Mouse (Mus musculus): ENCODE measurements around the gene Pfkm. TPM values are rescaled to one million over a fixed set of nuclear protein-coding genes. Genes with fewer than 3 reads are reported as not detected.

The Pfkm gene
- polyA plus RNA-seq, 1 experiment: 471 TPM

GRCm38 (mm10) chr15:98131942-98132655 is 39.7 kb downstream of the Pfkm start:
- H3K4me3 ChIP-seq (replicated peaks; ENCODE audit: insufficient read depth, low read depth, low read length): no peak overlapping the region
- no peak for DNase-seq
- peak overlapping the region; percentile 13; the same call in 1 of the 2 replicates for H3K27ac ChIP-seq (ENCODE audit: insufficient read depth, low read length)
- WGBS: 81% methylated on average over 15 of the region's 15 CpGs
- H3K27me3 ChIP-seq (ENCODE audit: control insufficient read depth, insufficient read depth, low read length): no peaks in the 10 kb centered on the region
- 0 out of 2 replicates have a peak, but pooled peaks cover 4% of the 10 kb centered on the region for H3K4me1 ChIP-seq (ENCODE audit: control insufficient read depth, insufficient read depth, low read length)
- TF ChIP-seq CTCF (IDR thresholded peaks at IDR 0.05; ENCODE audit: borderline replicate concordance, insufficient read depth, low read depth, low read length): no peak
- no peak for TF ChIP-seq POLR2A (IDR thresholded peaks at IDR 0.05; ENCODE audit: borderline replicate concordance, insufficient read depth, low read length)

GRCm38 (mm10) chr15:98133471-98133870 is 41.1 kb downstream of the Pfkm start:
- Histone ChIP-seq H3K27ac (ENCODE audit: insufficient read depth, low read length) (no peak overlapping the region), H3K27me3 (ENCODE audit: control insufficient read depth, insufficient read depth, low read length) (no peaks in the 10 kb centered on the region), H3K4me3 (replicated peaks; ENCODE audit: insufficient read depth, low read depth, low read length) (no peak overlapping the region), H3K4me1 (ENCODE audit: control insufficient read depth, insufficient read depth, low read length) (0 out of 2 replicates have a peak, but pooled peaks cover 4% of the 10 kb centered on the region)
- WGBS: 85% methylated on average over 3 of the region's 3 CpGs
- TF ChIP-seq CTCF (IDR thresholded peaks at IDR 0.05; ENCODE audit: borderline replicate concordance, insufficient read depth, low read depth, low read length) (no peak), POLR2A (IDR thresholded peaks at IDR 0.05; ENCODE audit: borderline replicate concordance, insufficient read depth, low read length) (no peak)
- DNase-seq: no peak

GRCm38 (mm10) chr15:98134034-98134433 is 41.6 kb downstream of the Pfkm start:
- no peak for TF ChIP-seq CTCF (IDR thresholded peaks at IDR 0.05; ENCODE audit: borderline replicate concordance, insufficient read depth, low read depth, low read length)
- Histone ChIP-seq H3K27me3 (ENCODE audit: control insufficient read depth, insufficient read depth, low read length) (no peaks in the 10 kb centered on the region), H3K27ac (ENCODE audit: insufficient read depth, low read length) (peak overlapping the region; percentile 29; the same call in 1 of the 2 replicates), H3K4me1 (ENCODE audit: control insufficient read depth, insufficient read depth, low read length) (0 out of 2 replicates have a peak, but pooled peaks cover 4% of the 10 kb centered on the region), H3K4me3 (replicated peaks; ENCODE audit: insufficient read depth, low read depth, low read length) (no peak overlapping the region)
- WGBS: 71% methylated on average over 4 of the region's 4 CpGs
- DNase-seq: peak in 1 of 2 experiments; percentile 47

- H3K27ac ChIP-seq (ENCODE audit: insufficient read depth, low read length): peak overlapping the region; percentile 4; the same call in 1 of the 2 replicates
- peak in 1 of 2 experiments; percentile 37 for DNase-seq
- H3K27me3 ChIP-seq (ENCODE audit: control insufficient read depth, insufficient read depth, low read length): no peaks in the 10 kb centered on the region
- TF ChIP-seq POLR2A (IDR thresholded peaks at IDR 0.05; ENCODE audit: borderline replicate concordance, insufficient read depth, low read length) (no peak), CTCF (IDR thresholded peaks at IDR 0.05; ENCODE audit: borderline replicate concordance, insufficient read depth, low read depth, low read length) (no peak)
- H3K4me3 ChIP-seq (replicated peaks; ENCODE audit: insufficient read depth, low read depth, low read length): no peak overlapping the region
- 75% methylated on average over 3 of the region's 3 CpGs for WGBS
- 0 out of 2 replicates have a peak, but pooled peaks cover 4% of the 10 kb centered on the region for H3K4me1 ChIP-seq (ENCODE audit: control insufficient read depth, insufficient read depth, low read length)
Measured at GRCm38 (mm10) chr15:98134666-98135065, 42.3 kb downstream of the Pfkm start.

- WGBS: 90% methylated on average over 13 of the region's 13 CpGs
- 0 out of 2 replicates have a peak overlapping the region, but pooled peaks have one; percentile 4 for H3K27ac ChIP-seq (ENCODE audit: insufficient read depth, low read length)
- no peak for TF ChIP-seq POLR2A (IDR thresholded peaks at IDR 0.05; ENCODE audit: borderline replicate concordance, insufficient read depth, low read length)
- no peak for TF ChIP-seq CTCF (IDR thresholded peaks at IDR 0.05; ENCODE audit: borderline replicate concordance, insufficient read depth, low read depth, low read length)
Measured at GRCm38 (mm10) chr15:98135671-98136070, 43.3 kb downstream of the Pfkm start.

GRCm38 (mm10) chr15:98136871-98137270 is 44.5 kb downstream of the Pfkm start:
- no peak for DNase-seq
- Histone ChIP-seq H3K4me3 (replicated peaks; ENCODE audit: insufficient read depth, low read depth, low read length) (no peak overlapping the region), H3K27me3 (ENCODE audit: control insufficient read depth, insufficient read depth, low read length) (no peaks in the 10 kb centered on the region), H3K27ac (ENCODE audit: insufficient read depth, low read length) (no peak overlapping the region), H3K4me1 (ENCODE audit: control insufficient read depth, insufficient read depth, low read length) (0 out of 2 replicates have a peak, but pooled peaks cover 4% of the 10 kb centered on the region)
- WGBS: 81% methylated on average over 9 of the region's 9 CpGs
- TF ChIP-seq CTCF (IDR thresholded peaks at IDR 0.05; ENCODE audit: borderline replicate concordance, insufficient read depth, low read depth, low read length) (no peak), POLR2A (IDR thresholded peaks at IDR 0.05; ENCODE audit: borderline replicate concordance, insufficient read depth, low read length) (no peak)

More at GRCm38 (mm10) chr15:98135671-98136070, 43.3 kb downstream of the Pfkm start:
- no peak for DNase-seq
- no peaks in the 10 kb centered on the region for H3K27me3 ChIP-seq (ENCODE audit: control insufficient read depth, insufficient read depth, low read length)
- 0 out of 2 replicates have a peak, but pooled peaks cover 4% of the 10 kb centered on the region for H3K4me1 ChIP-seq (ENCODE audit: control insufficient read depth, insufficient read depth, low read length)
- H3K4me3 ChIP-seq (replicated peaks; ENCODE audit: insufficient read depth, low read depth, low read length): no peak overlapping the region

GRCm38 (mm10) chr15:98139763-98140162 is 47.4 kb downstream of the Pfkm start:
- H3K27ac ChIP-seq (ENCODE audit: insufficient read depth, low read length): no peak overlapping the region
- no peaks in the 10 kb centered on the region for H3K27me3 ChIP-seq (ENCODE audit: control insufficient read depth, insufficient read depth, low read length)
- 0 out of 2 replicates have a peak, but pooled peaks cover 2% of the 10 kb centered on the region for H3K4me1 ChIP-seq (ENCODE audit: control insufficient read depth, insufficient read depth, low read length)
- no peak overlapping the region for H3K4me3 ChIP-seq (replicated peaks; ENCODE audit: insufficient read depth, low read depth, low read length)
- no peak for TF ChIP-seq POLR2A (IDR thresholded peaks at IDR 0.05; ENCODE audit: borderline replicate concordance, insufficient read depth, low read length)
- TF ChIP-seq CTCF (IDR thresholded peaks at IDR 0.05; ENCODE audit: borderline replicate concordance, insufficient read depth, low read depth, low read length): no peak
- no peak for DNase-seq
- WGBS: 84% methylated on average over 7 of the region's 7 CpGs

- TF ChIP-seq CTCF (IDR thresholded peaks at IDR 0.05; ENCODE audit: borderline replicate concordance, insufficient read depth, low read depth, low read length): no peak
- no peak for TF ChIP-seq POLR2A (IDR thresholded peaks at IDR 0.05; ENCODE audit: borderline replicate concordance, insufficient read depth, low read length)
- Histone ChIP-seq H3K27ac (ENCODE audit: insufficient read depth, low read length) (no peak overlapping the region), H3K4me3 (replicated peaks; ENCODE audit: insufficient read depth, low read depth, low read length) (no peak overlapping the region), H3K27me3 (ENCODE audit: control insufficient read depth, insufficient read depth, low read length) (no peaks in the 10 kb centered on the region), H3K4me1 (ENCODE audit: control insufficient read depth, insufficient read depth, low read length) (peaks cover 4% of the 10 kb centered on the region; the same call in 1 of the 2 replicates)
- no peak for DNase-seq
- WGBS: 94% methylated on average over 5 of the region's 5 CpGs
Measured at GRCm38 (mm10) chr15:98140809-98141208, 48.4 kb downstream of the Pfkm start.

Data from cerebellum, adult 2 months (tissue).